Mouse (Mus musculus) lung, postnatal 0 days (tissue): ENCODE measurements around the gene Dysf.

ENCODE experiments used
- CTCF ChIP-seq: IDR thresholded peaks from 2 replicates; pipeline ENCODE4 v1.5.1; 2016; ENCODE audit warnings: antibody characterized with exemption, mild to moderate bottlenecking
- EP300 ChIP-seq: IDR thresholded peaks from 2 replicates; pipeline ENCODE4 v1.6.1; 2016; ENCODE audit warnings: antibody characterized with exemption, mild to moderate bottlenecking, control low read depth

- no peak for TF ChIP-seq CTCF
- TF ChIP-seq EP300, result no peak
Measured at GRCm38 (mm10) chr6:84094536-84094935, 86.1 kb downstream of the Dysf start.
